Mouse (Mus musculus) neutrophil, adult 5-6 weeks (primary cell): ENCODE results near the gene Atat1. TPM values are rescaled to one million over a fixed set of nuclear protein-coding genes. Genes with fewer than 3 reads are reported as not detected.

Source experiments
- ATAC-seq: fragments of 151-379, 151-347 bp; 2 replicates; pipeline ENCODE4 v1.8.0; 2017; ENCODE audit warnings: mild to moderate bottlenecking, moderate TSS enrichment; ENCODE audit not compliant: insufficient number of reproducible peaks, poor library complexity, low FRiP score, severe bottlenecking; ENCODE audit errors: extremely low read depth
- total RNA-seq: library from RNA; stranded (forward); fragments of 200-1000 nt; gene quantifications from 2 replicates; pipeline ENCODE4 v1.2.3, GENCODE M21; 2017

Gene Atat1
- total RNA-seq, 1 experiment from 2014 or later: 31.3 TPM

- peak; percentile 53 for ATAC-seq
These were observed 9.3 kb upstream of the Atat1 start for GRCm38 (mm10) chr17:35919060-35919715.

- no peak for ATAC-seq
These were observed 8.6 kb upstream of the Atat1 start for GRCm38 (mm10) chr17:35918276-35919059.

GRCm38 (mm10) chr17:35917463-35918251 is 7.8 kb upstream of the Atat1 start:
- ATAC-seq: no peak

GRCm38 (mm10) chr17:35917143-35917462 is 7.2 kb upstream of the Atat1 start:
- no peak for ATAC-seq

- ATAC-seq: peak; percentile 83
These were observed 6.6 kb upstream of the Atat1 start, which contains the start of the genes Mrps18b and Ppp1r10 for GRCm38 (mm10) chr17:35916297-35917142. Mrps18b (minus strand) TSS chr17:35916389. Ppp1r10 (plus strand) TSS chr17:35916434.

GRCm38 (mm10) chr17:35915538-35916296 is 5.8 kb upstream of the Atat1 start:
- no peak for ATAC-seq

GRCm38 (mm10) chr17:35914975-35915374 is 5.1 kb upstream of the Atat1 start:
- ATAC-seq: no peak

- ATAC-seq: peak; percentile 4; the same call in 1 of the 2 replicates
These were observed 523 bp downstream of the Atat1 start for GRCm38 (mm10) chr17:35909186-35909918.

GRCm38 (mm10) chr17:35907609-35908008 is 2.3 kb downstream of the Atat1 start:
- ATAC-seq: no peak

GRCm38 (mm10) chr17:35905587-35905986 is 4.3 kb downstream of the Atat1 start:
- no peak for ATAC-seq

- ATAC-seq: no peak
These were observed 5.9 kb downstream of the Atat1 start for GRCm38 (mm10) chr17:35903992-35904355.

GRCm38 (mm10) chr17:35903343-35903991 is 6.4 kb downstream of the Atat1 start:
- ATAC-seq: no peak

- no peak for ATAC-seq
These were observed 9.2 kb downstream of the Atat1 start for GRCm38 (mm10) chr17:35900636-35901035.

GRCm38 (mm10) chr17:35897644-35898573 is 12.0 kb downstream of the Atat1 start:
- no peak for ATAC-seq

- ATAC-seq: peak; percentile 44
These were observed 12.9 kb downstream of the Atat1 start, which contains the start of gene 2310061I04Rik for GRCm38 (mm10) chr17:35896781-35897643. 2310061I04Rik (minus strand) TSS chr17:35897431.
